Mouse (Mus musculus): ENCODE data around the gene Cpvl.

The Cpvl gene

GRCm38 (mm10) chr6:53884931-53885330 is 93.5 kb downstream of the Cpvl start:
- no peak for DNase-seq (ENCODE audit: low read depth, low spot score)

- DNase-seq (ENCODE audit: low read depth, low spot score): no peak
Observed at GRCm38 (mm10) chr6:53884496-53884895, 94.0 kb downstream of the Cpvl start.

- no peak for DNase-seq (ENCODE audit: low read depth, low spot score)
Observed at GRCm38 (mm10) chr6:53883405-53883804, 95.1 kb downstream of the Cpvl start.

- DNase-seq (ENCODE audit: low read depth, low spot score): no peak
Observed at GRCm38 (mm10) chr6:53881623-53882022, 96.8 kb downstream of the Cpvl start.

- DNase-seq (ENCODE audit: low read depth, low spot score): no peak
Observed at GRCm38 (mm10) chr6:53881235-53881606, 97.2 kb downstream of the Cpvl start.

- no peak for DNase-seq (ENCODE audit: low read depth, low spot score)
Observed at GRCm38 (mm10) chr6:53880530-53881234, 97.8 kb downstream of the Cpvl start.

GRCm38 (mm10) chr6:53879567-53879966 is 98.9 kb downstream of the Cpvl start:
- no peak for DNase-seq (ENCODE audit: low read depth, low spot score)

GRCm38 (mm10) chr6:53874881-53875429 is 103.5 kb downstream of the Cpvl start:
- DNase-seq (ENCODE audit: low read depth, low spot score): no peak

- no peak for DNase-seq (ENCODE audit: low read depth, low spot score)
Observed at GRCm38 (mm10) chr6:53871903-53872302, 106.6 kb downstream of the Cpvl start.

- DNase-seq (ENCODE audit: low read depth, low spot score): no peak
Observed at GRCm38 (mm10) chr6:53863011-53863410, 115.5 kb downstream of the Cpvl start.

GRCm38 (mm10) chr6:53859106-53859505 is 119.4 kb downstream of the Cpvl start:
- no peak for DNase-seq (ENCODE audit: low read depth, low spot score)

GRCm38 (mm10) chr6:53857822-53858221 is 120.6 kb downstream of the Cpvl start:
- no peak for DNase-seq (ENCODE audit: low read depth, low spot score)

GRCm38 (mm10) chr6:53856775-53857174 is 121.7 kb downstream of the Cpvl start:
- no peak for DNase-seq (ENCODE audit: low read depth, low spot score)

- DNase-seq (ENCODE audit: low read depth, low spot score): no peak
Observed at GRCm38 (mm10) chr6:53854971-53855856, 123.3 kb downstream of the Cpvl start.

GRCm38 (mm10) chr6:53854226-53854625 is 124.2 kb downstream of the Cpvl start:
- no peak for DNase-seq (ENCODE audit: low read depth, low spot score)

GRCm38 (mm10) chr6:53853546-53853945 is 124.9 kb downstream of the Cpvl start:
- DNase-seq (ENCODE audit: low read depth, low spot score): no peak

- DNase-seq (ENCODE audit: low read depth, low spot score): no peak
Observed at GRCm38 (mm10) chr6:53844626-53845025, 133.8 kb downstream of the Cpvl start.

- DNase-seq (ENCODE audit: low read depth, low spot score): no peak
Observed at GRCm38 (mm10) chr6:53825213-53825612, 153.3 kb downstream of the Cpvl start.

Data from forelimb bud, embryonic 11.5 days (tissue).